Mouse (Mus musculus): Measurements from ENCODE around the gene Rpl10.

Rpl10 gene

GRCm38 (mm10) chrX:74281732-74282394, 11.3 kb downstream of the Rpl10 start, which contains the start of the genes Taz and Dnase1l1:
Taz (plus strand) TSS chrX:74281912.
Dnase1l1 (minus strand) TSS chrX:74282337.
- peak; percentile 54 for DNase-seq

- DNase-seq = peak; percentile 84
Measured at GRCm38 (mm10) chrX:74282395-74283091, 11.9 kb downstream of the Rpl10 start.

- no peak for DNase-seq
Measured at GRCm38 (mm10) chrX:74283092-74283437, 12.5 kb downstream of the Rpl10 start.

DNA sequence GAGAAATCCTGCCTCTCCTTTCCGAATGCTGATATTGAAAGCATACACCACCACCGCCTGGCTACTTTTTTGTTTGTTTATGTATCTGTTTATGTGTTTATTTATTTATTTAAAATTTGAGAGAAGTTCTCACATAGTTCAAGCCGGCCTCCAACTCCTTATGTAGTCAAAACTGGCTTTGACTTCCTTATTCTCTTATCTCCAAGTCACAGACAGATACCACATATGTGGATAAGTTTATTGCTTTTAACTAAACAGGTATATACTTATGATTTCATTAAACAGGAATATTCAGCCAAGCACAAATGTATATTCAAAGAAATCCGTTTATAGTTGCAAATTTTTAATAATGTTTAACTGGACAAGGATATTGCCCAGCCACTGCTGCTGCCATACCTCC, 22.8 kb downstream of the Rpl10 start:
- no peak for DNase-seq

- DNase-seq = peak; percentile 90
Measured at GRCm38 (mm10) chrX:74296538-74297448, 26.2 kb downstream of the Rpl10 start, which contains the start of gene Atp6ap1. Atp6ap1 (plus strand) TSS chrX:74297097.

DNA sequence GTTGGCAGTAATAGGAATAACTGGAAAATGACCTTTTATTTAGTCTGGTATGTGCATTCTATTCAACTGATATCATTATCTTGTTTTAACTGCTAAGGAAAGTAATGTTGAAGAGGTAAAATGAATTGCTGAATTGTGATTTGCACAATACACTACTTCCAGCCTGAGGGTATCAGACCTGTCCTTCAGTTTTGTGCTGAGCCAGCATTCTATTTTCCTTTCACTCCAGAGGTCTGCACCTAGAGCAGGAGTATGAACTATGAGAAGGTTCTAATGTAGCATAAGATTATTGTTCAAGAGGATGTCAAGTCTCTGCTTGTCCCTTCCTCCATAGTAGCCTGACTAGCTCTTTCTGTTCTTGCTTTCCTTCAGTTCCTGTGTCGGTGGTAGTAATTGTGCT, 27.7 kb downstream of the Rpl10 start:
- no peak for DNase-seq

GRCm38 (mm10) chrX:74299721-74300120, 29.1 kb downstream of the Rpl10 start:
- DNase-seq = no peak

- peak; percentile 65 for DNase-seq
Measured at GRCm38 (mm10) chrX:74304867-74305700, 34.5 kb downstream of the Rpl10 start, which contains the start of gene Gdi1. Gdi1 (plus strand) TSS chrX:74304998.

GRCm38 (mm10) chrX:74312540-74313464, 42.2 kb downstream of the Rpl10 start, which contains the start of gene Fam50a:
Fam50a (plus strand) TSS chrX:74313033.
- DNase-seq = peak; percentile 88

All from right cerebral cortex, postnatal 14 days (tissue).